Mouse (Mus musculus) embryo, embryonic 10 days (tissue): Measurements from ENCODE around the gene Bcl11a.

Source experiments
- DNase-seq: peaks from one replicate; pipeline ENCODE4 v3.0.0-alpha.2; 2015; ENCODE audit warnings: low spot score

The Bcl11a gene

DNA sequence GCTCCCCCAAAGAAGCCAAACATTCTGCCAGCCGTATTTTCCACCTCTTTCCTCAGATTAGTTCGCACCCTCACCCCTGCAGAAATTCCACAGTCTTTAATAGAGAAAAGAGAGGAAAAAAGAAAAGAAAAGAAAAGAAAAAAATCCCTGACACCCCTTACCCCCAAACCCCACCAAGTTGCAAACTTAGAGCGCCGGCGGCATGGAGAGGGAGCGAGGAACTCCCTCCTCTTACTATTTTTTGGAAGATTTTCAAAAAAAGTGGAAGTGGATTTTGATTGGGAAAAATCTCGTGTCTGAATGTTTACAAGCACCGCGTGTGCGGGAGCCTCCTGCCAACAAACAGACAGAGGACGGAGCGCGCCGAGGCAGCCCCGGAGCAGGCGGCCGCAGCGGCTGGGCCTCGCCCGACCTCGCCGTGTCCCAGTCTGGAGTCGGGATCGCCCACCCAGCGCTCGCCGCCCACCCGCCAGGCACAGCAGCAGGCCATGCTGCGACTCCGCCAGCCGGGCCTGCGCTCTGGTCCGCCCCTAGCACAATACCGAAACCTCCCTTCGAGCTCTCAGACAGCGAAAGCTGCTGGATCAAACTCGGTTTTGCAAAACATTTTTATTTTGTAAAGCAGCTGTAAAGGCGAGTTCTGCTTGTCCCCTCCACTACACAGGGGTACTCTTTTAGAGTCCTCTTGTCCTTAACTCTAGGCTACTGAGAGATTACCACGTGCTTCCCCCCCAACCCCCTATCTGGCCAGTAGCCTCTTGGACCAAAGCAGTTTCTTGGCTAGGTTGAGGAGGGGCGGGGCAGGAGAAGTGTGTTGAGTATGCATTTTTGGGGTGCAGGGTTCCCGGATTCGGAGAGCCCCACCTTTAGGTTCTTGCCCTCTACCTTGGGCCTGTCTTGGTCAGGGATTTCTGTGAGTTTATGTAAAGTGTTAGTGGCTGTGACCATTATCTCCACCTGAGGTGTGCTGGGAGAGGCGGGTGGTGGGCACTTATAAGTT is 1.8 kb downstream of the Bcl11a start:
- peak; percentile 69 for DNase-seq

DNA sequence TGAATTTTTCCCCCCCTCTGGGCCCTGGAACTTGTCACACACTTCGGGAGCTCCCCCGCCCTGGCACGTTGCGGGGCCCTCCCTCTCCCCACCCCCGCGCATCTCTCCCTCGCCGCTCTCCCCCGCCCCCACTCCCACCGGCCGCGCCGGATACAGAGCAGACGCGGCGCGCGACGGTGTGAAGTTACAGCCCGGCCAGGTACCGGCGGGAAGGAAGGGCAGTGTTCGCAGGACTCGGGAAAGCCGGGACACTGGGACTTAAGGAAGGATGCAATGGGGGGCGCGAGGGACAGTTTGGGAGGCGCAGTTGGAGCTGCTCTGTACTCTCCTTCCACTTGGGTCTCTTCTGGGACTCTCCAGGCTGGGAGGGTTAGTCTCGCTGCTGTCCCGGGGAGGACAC is 2.7 kb downstream of the Bcl11a start:
- DNase-seq, result peak; percentile 57

DNA sequence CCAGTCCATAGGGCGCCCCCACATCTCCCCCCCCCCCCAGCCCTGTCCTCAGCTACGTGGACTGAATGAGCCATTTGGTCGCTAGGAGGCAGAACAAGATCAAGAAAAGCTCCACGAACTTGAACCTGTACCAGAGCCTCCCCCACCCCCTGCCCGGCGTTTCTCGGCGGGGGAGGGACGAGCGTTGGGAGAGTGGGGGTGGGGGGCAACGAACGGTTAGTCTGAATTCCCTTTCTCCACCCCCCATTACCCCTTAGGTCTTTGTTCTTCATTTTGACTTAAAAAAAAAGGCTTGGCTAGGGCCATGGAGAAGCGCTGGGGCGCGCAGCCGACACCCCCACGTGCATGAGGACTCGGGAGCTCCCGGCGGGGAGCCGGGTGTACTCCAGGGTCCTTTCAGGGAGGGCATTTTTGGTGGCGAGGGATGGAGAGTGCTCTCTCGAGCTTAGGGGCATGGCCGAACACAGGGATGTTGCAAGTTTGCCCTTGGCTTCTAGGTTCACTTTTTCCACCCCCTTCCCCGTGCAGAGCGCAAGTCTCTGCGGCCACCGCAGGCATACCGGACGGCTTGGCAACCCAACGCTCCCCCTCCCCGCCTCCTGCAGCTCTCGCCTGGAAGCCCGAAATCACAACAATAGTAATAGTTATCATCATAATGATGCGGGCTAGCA is 3.3 kb downstream of the Bcl11a start:
- DNase-seq, result peak; percentile 76

DNA sequence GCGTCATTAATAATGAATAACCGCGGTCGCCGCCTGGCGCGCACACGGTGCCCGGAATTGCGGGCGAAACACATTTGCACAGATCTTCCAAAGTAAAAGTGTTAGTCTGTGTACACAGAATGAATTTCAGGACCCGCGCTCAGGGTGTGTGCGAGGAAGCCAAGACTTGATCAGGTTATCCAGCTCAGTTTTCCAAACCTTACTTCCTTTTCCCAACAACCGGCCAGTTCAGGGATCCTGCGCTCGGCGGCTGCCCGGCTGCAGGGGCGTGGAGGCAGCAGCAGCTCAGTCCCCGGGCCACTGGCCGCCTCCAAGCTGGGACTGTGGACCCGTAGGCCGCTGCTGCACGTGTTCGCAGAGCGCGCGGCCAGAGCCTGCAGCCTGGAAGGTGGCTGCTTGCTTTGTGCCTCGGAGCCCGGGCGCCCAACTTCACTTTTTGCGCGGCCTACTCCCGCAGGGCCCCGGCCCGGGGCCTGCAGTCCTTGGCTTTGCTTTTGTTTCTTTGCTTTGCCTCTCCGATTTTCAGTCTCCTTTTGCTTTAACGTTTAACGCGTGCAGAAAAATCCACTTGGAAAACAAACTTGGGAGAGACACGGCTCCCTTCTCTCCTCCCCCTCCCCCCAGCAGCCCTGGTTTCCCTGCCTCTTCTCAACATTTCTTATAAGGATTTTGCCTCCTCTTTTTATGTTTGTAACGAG is 4.0 kb downstream of the Bcl11a start:
- peak; percentile 86 for DNase-seq

DNA sequence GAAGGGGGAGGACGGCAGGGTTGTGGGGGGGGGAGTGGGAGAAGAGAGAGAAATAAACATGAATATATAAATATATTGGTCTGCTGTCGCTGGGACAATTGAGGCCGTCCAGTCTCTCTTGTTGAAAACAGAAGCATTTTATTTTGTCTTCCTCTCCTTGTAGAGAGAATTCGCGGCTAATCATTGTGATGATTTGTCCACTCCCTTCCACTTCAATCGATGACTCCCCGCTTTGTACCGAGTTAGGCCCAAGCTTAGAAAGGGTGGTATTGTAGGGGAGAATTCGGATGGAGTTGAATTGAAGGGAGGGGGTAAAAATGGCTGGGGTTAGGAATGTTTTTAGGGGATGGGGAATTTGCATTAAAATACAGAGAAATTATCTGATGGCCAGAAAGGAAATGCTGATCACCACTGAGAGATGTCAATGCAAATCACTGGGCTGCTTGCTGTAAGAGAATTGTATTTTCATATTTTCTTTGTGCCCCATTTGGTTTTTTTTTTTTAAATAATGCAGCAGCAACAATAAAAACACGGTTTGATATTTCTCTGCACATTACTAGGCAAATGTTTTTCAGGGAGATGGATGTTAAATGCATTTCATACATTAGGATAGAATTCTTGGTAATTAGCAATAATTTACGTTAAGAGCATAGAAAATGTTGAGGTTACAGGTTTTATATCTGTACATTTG is 4.7 kb downstream of the Bcl11a start:
- peak; percentile 28 for DNase-seq

DNA sequence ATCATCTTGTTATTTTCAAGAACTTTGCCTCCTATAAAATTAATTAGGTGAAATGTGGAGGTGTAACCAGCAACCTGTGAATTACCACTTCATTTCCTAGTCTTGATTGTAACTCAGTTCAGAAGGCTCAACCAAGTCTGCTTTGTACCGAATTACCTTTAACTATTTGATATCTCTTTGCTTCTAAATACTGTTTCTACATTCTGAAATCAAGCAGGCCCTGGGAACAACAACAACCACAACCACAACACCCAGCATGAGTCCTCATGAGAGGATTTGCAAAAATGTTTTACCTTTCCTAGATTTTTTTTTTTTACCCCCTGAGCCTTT is 5.2 kb downstream of the Bcl11a start:
- no peak for DNase-seq

DNA sequence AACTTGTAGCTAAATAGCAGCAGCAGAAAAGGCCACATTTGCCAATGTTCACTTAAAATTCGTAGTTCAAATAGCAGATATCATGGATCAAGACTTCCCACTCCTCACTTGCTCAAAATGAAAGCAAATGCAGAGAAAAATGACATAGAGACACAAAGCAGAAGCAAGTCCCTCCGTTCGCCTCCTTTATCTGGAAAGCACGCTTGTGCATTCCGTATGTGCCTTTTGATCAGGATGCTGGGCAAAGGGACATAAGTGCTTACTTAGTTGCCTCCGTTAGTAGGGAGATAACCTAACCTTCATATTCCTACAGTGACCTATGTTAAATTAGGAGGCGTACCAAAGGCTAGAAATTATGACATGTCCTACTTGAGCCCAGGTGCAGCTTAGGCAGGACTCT is 5.6 kb downstream of the Bcl11a start:
- DNase-seq, result no peak

DNA sequence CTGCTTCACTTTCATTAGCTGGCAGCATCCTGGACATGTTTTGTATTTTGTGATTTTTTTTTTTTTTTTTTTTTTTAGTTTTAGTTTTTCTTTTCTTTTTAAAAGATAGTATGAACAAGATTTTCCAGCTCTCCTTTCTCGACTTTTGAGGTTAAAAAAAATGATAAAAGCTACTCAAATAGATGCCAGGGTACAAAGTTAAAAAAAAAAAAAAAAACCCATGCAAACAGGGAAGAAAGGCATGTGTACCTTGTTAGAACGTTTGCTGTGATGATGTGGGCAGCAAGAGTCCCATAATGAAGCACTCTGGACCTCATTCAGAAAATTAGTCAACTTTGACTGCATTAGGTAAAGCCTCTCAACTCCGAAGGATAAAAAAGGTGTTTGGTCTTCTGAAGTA is 6.2 kb downstream of the Bcl11a start:
- no peak for DNase-seq

DNA sequence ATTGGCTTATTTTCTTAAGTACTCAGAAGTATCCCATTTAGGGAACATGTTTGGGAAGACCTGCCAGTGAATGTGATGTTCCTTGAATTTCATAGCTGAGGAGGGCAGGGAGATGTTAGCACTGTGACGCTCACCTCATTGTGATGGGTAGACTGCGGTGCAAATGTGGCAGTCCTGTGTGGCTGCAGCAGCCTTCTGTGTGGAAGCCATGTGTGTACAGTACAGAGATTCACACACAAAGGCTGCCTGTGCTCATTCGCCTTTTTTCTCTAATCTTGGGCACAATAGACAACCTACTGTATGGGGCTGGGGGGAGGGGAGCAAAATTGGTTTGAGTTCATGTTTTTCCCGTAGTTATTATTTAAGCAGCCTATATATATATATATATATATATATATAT is 6.7 kb downstream of the Bcl11a start:
- no peak for DNase-seq

DNA sequence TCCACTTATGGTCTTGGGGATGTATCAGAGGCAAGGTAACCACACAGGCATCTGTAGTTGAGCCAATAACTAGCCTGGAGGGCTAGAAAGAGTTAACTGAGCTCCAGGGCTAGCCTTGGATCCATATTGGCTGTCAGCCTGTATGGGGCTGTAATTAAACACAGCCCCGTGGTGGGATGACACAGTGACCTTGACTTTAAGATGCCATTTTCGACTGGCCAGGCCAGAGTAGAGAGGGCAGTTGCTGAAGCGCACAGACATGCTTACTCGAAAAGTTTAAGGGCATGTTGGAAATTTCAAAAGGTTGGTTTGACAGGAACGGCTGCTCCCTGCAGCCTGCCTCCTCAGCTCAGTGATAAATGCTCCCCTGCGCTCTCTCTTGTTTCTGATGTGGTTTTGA is 8.1 kb downstream of the Bcl11a start:
- no peak for DNase-seq

DNA sequence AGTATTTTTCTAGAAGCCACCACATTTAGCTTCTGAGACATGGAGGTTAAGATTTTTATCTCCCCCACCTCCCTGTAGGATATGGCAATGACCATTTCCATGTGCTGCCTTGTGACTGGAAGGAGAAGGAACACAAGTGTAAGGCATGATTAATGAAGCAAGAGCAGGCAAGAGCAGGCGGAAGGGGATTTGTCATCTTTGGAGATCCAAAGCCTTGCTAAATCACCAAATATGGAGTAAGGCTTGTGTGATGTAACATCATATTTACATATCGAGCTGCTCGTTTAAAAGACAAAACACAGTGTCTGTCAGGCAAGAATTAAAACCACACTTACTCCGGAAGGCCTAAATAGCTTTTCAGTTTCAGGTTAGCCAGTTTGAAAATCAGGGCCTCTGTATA is 9.2 kb downstream of the Bcl11a start:
- no peak for DNase-seq

DNA sequence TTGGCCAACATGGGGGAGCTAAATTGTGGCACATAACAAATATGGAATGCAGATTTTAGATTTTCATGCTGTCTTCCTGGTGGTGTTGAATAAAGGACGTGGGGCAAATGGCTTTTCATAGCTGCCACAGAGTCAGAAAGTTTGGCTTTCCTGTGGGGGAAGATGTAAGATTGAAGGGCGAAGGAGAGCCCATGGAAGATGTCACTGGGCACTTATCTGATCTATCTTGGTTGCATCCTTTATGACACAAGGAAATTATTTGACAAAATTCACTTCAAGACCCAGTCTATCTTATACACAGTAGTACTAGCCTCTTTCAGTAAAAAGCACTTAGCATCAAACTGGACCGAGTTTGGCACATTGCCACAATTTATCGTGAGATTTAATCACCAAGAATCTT is 12.6 kb downstream of the Bcl11a start:
- no peak for DNase-seq

DNA sequence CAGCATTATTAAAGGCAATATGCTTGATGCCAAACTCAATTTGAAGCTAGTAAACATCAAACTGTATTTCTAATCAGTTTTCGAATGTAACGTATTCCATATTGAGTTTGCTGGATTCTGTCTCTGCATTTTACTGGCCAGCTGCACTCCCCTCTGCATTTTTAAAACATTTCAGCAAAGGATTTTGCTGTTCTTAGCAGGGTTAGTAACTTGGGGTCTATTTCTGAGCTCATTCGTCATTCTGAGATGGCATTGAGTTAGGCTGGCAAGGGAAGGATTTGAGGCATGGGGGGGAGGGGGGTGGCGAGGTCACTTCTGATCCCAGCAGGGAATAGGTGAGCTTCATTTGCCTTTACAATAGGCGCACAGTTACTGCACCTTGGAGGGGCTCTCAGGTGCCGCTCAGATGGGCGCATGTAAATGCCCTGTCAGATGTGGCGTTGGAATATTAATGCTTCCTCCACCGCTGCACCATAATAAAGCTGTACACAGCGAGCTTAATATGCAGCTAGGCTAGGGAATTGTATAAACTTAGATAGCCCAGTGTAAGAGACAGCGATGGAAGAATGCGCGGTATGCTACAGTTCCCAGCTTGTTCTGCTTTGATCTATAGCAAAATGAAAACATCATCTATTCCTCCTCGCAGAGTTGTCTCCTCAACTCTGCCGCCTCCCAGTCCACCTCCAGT is 13.7 kb downstream of the Bcl11a start:
- DNase-seq, result no peak

DNA sequence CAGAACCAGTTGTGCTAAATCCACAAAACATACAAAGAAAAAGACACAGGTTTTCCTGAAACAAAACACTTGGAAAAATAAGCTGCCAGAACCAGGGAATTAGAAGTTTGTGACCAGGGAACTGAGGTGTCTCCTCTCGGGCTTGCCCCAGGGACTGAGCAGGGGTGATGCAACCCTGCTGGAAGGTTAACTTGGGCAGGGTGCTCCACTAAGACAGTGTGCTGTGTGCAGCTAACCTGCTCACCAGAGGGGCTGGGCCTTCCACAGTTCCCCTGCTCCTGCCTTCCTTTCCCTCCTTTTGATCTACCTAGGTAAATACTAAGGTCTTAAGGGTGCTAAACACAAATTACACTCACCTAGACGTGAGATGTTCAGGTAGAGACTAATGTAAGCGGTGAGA is 14.8 kb downstream of the Bcl11a start:
- no peak for DNase-seq

DNA sequence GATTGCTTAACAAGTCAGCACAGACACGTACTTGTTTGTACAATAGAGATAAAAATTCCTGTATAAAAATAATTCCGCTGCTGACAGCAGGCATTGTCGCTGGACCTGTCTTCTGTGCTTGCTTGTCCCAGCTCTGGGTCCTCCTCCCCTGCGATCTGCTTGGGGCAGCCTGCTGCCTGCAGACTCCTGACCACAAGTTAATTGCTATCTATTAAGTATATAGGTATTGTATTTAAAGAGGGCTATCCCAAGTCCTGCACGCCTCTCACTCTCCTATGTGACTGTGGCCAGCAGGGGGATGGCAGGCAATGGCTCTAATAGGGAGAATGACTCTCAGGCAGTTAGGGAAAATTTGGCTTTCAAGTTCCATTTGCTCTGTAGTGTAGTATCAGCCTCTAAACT is 16.2 kb downstream of the Bcl11a start:
- no peak for DNase-seq

DNA sequence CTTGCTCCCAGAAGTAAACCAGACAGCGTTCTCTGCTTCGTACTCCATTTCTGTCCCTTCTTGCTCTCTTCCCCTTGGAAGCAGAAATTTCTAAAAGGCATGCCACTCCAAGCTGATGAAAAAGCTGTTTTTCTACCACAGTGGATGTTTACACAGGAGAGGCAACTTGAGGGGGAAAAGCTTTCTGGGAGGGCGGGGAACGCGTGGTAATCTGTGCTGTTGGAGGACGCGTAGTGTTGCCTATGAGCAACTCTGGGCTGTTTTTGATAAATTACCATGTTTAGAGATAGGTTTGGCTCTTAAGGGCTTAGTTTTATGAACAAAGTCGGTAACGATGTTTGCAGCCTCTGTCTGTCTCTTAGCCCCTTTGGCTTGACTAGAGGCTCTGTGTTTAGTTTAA is 17.4 kb downstream of the Bcl11a start:
- DNase-seq, result no peak

DNA sequence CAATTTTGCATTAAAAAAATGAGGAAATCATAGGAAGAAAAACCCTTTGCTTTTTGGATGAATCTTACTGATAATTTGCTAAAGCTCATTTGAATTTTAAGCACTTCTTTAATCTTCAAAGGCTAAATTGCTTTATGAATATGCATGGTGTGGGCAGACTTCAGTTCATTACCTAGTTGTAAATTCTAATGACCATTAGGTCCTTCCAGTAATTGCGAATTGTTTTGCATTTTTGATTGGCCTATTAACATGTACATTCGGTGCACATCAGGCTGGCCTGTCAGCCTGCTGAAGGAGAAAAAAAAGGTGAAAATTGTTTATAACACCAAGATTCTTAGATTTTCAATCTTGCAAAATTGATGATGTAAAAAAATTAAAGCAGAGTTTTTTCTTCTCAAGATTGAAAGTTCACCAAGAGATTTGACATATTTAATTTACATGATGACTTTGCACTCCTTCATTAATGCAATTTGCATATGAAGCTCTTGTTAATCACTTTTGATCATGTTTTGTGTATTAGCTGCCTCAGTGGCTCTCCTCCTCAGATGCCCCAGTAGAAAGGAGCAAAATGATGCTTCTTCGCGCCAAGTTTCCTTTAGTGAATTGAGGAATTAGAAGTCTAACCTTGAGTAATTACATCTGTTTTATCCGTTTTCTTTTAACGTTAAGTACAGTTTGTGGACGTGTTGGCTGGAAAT is 17.9 kb downstream of the Bcl11a start:
- DNase-seq, result no peak

DNA sequence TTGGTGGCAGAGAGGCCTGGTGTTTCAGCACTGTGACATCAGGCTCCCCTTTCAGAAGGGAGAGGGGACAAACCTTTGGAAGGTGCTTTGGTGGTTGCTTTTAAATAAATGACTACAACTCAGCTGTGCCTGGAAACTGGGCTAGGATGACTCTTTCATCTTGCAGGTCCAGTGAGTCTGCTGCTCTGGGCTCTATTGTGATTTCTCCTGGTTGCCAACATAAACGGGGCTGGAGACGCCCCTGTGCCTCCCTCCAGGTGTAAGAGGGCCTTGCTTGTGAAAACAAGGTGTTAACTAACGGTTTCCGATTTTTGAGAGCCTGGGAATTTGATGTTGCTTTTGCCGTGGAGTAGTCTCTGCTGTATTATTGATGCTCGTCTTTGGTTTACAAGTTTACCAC is 18.6 kb downstream of the Bcl11a start:
- no peak for DNase-seq

DNA sequence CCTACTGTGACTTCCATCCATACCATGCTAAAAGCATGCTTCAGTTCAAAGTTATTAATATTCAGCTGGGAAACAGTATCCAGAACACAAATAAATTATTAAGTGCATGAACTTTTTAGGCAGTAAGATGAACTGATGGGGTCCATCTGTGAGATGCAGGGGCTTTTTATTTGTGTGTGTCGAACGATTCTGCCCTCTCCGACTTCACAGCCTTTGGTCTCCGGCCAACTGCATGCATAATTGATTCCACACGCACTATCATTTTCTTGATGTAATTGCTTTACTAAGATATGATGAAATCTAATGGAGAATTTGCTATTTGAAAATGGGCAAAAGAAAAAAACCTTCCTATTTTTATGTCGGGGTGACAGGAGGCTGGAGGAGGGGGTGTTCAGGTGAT is 19.2 kb downstream of the Bcl11a start:
- no peak for DNase-seq

DNA sequence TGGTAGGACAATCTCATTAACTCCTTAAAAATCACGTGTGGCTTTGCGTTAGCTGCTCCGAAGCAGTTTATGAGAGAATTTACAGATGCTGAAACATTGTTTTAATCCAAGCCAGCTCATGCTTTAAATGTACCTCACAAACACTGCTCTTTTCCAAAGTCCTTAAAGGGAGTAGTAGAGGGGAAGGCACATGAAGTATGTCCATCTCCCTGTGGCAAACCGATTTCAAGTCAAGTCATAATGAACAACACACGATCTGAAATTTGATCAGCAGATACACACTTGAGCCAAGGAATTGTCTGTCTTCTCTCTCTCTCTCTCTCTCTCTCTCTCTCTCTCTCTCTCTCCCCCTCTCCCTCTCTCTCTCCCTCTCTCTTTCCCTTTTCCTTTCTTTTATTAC is 20.2 kb downstream of the Bcl11a start:
- DNase-seq, result no peak

DNA sequence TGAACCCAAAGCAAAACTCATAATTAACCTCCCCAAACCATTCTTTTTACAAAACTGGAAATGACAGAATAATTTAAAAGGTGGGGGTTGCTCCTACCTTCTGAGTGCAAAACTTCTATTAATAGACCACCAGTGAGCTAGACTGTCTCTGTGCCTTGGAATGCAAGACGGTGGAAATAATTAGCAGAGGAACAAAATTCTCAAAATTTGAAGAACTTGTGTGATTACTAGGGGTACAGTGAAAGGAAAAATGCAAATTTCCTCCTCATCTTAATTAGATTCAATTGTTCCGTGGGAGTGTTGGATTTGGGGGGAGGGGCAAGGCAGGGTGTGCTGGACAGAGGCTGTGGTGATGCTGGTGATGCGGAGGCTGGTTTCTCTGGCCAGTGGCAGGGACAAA is 20.8 kb downstream of the Bcl11a start:
- DNase-seq, result no peak
